In genomic region chr17:34902895-34903294, GRCm38 (mm10) we compare ENCODE assay signal across 21 mouse cellular contexts. TPM values are rescaled to one million over a fixed set of nuclear protein-coding genes. Genes with fewer than 3 reads are reported as not detected.
"Had no signal": no experiment of that assay in that cellular context is flagged by ENCODE, and none has a peak within 500 bp of the region (broad histone marks: within the 10 kb centered on the region; RNA-seq: fewer than 3 reads in every experiment).

No protein-coding gene starts in this region.

- H3K4me2 ChIP-seq: lung, embryonic 14.5 days; midbrain, embryonic 12.5 days; neural tube, embryonic 13.5 days; stomach, embryonic 15.5 days had no signal

- H3K27ac ChIP-seq: liver, embryonic 14.5 days; macrophage; midbrain, embryonic 12.5 days; neural tube, embryonic 13.5 days; stomach, embryonic 15.5 days had no signal

- H3K4me3 ChIP-seq: midbrain, embryonic 12.5 days; myocyte; neural tube, embryonic 13.5 days; stomach, embryonic 15.5 days had no signal

- ATAC-seq: liver, postnatal 0 days; lung, postnatal 0 days; midbrain, embryonic 16.5 days had no signal

- H3K9me3 ChIP-seq: midbrain, embryonic 12.5 days; neural tube, embryonic 13.5 days; stomach, embryonic 15.5 days had no signal

- H3K9ac ChIP-seq: liver, embryonic 14.5 days; liver, postnatal 0 days; midbrain, embryonic 12.5 days; neural tube, embryonic 13.5 days; stomach, embryonic 15.5 days had no signal

- H3K27me3 ChIP-seq: midbrain, embryonic 12.5 days; neural tube, embryonic 13.5 days; stomach, embryonic 15.5 days had no signal

- DNase-seq: kidney, adult 8-10 months; kidney, postnatal 14 days; kidney, postnatal 4 days; liver, postnatal 0 days; lung, embryonic 14.5 days; retina, postnatal 1 day; right cerebral cortex, postnatal 25 days; spleen, adult 18-20 months; thymus, postnatal 36 days had no signal

RNA-seq across cellular contexts. Expression of gene Slc44a4, which starts 11.4 kb away (rescaled TPM):
- polyA plus RNA-seq: limb, embryonic 11.5 days; macrophage; neural tube, embryonic 13.5 days had no signal

RNA-seq across cellular contexts. Expression of gene Gm20547, which starts 21.1 kb away (rescaled TPM):
- polyA plus RNA-seq: kidney, embryonic 16.5 days; limb, embryonic 11.5 days; limb, embryonic 14.5 days; liver, postnatal 0 days; lung, embryonic 14.5 days; lung, postnatal 0 days; macrophage; midbrain, embryonic 12.5 days; midbrain, embryonic 16.5 days; myocyte; neural tube, embryonic 13.5 days; stomach, embryonic 15.5 days; thymus, postnatal 0 days had no signal
